7 mouse cellular contexts compared by ENCODE assay signal in genomic region chr17:10840148-10840707, GRCm38 (mm10). TPM values are rescaled to one million over a fixed set of nuclear protein-coding genes. Genes with fewer than 3 reads are reported as not detected.
DNase-seq lines count a peak whose midpoint lies in the region; ATAC-seq lines count a peak whose summit lies in the region.

Gene Pacrg (minus strand): TSS chr17:10840311.
Gene Prkn (plus strand): TSS chr17:10840384.

- H3K9ac ChIP-seq in intestine, embryonic 16.5 days (ENCODE audit: low read depth, low read length): peak within 1 kb of the TSS; percentile 81
- H3K9ac ChIP-seq in midbrain, embryonic 11.5 days (ENCODE audit: low read length): peak within 1 kb of the TSS; percentile 74

- under 1% methylated on average over 52 of the region's 58 CpGs for WGBS in intestine, embryonic 16.5 days
- under 1% methylated on average over 44 of the region's 58 CpGs for WGBS in midbrain, embryonic 11.5 days

- H3K4me1 ChIP-seq in intestine, embryonic 16.5 days (ENCODE audit: control insufficient read depth, insufficient read depth, low read length): no peaks in the 10 kb centered on the region
- peaks cover 7% of the 10 kb centered on the region for H3K4me1 ChIP-seq in midbrain, embryonic 11.5 days (ENCODE audit: control insufficient read depth, insufficient read depth, low read length)

- peak; percentile 99 for ATAC-seq in intestine, embryonic 16.5 days
- ATAC-seq in midbrain, embryonic 11.5 days (ENCODE audit: low FRiP score): peak; percentile 96

- H3K36me3 ChIP-seq in intestine, embryonic 16.5 days (ENCODE audit: control insufficient read depth, insufficient read depth, low read length): no peaks in the 10 kb centered on the region
- H3K36me3 ChIP-seq in midbrain, embryonic 11.5 days (ENCODE audit: control insufficient read depth, insufficient read depth, low read length): no peaks in the 10 kb centered on the region

- H3K9me3 ChIP-seq in intestine, embryonic 16.5 days (ENCODE audit: control insufficient read depth, low read length): no peaks in the 10 kb centered on the region
- no peaks in the 10 kb centered on the region for H3K9me3 ChIP-seq in midbrain, embryonic 11.5 days (ENCODE audit: control insufficient read depth, low read length)

- H3K27me3 ChIP-seq in intestine, embryonic 16.5 days (replicated peaks; ENCODE audit: control insufficient read depth, insufficient read depth, low read length): no peaks in the 10 kb centered on the region
- no peaks in the 10 kb centered on the region for H3K27me3 ChIP-seq in midbrain, embryonic 11.5 days (ENCODE audit: control insufficient read depth, insufficient read depth, low read length)

- peak within 1 kb of the TSS; percentile 82 for H3K4me3 ChIP-seq in intestine, embryonic 16.5 days (ENCODE audit: low read length)
- peak within 1 kb of the TSS; percentile 75 for H3K4me3 ChIP-seq in midbrain, embryonic 11.5 days (ENCODE audit: low read depth, low read length)

- intact Hi-C loops in left cerebral cortex, postnatal 36 days (cut with DNase I): loop anchor here (2.0 to 10.0 kb wide), 2 partner anchors 521 to 1135 kb away; partner anchors contain the start of gene Qk

- DNase-seq in adrenal gland, adult 8-10 months: peak; percentile 99
- peak; percentile 96 for DNase-seq in embryo, embryonic 9.5 days (ENCODE audit: extremely low spot score)
- peak; percentile 94 to 96 for DNase-seq in gastrocnemius, postnatal 4 days (ENCODE audit: low spot score in 2 of 2)
- DNase-seq in left cerebral cortex, postnatal 36 days (ENCODE audit: low spot score in 2 of 2): peak; percentile 97 to 99
- peak; percentile 100 for DNase-seq in midbrain, embryonic 11.5 days (ENCODE audit: low spot score, missing footprints)
- DNase-seq in skeletal muscle tissue, adult 2 months (ENCODE audit: low read depth, low spot score): peak; percentile 97

- H3K27ac ChIP-seq in intestine, embryonic 16.5 days (ENCODE audit: low read length): no peak within 1 kb of the TSS
- H3K27ac ChIP-seq in midbrain, embryonic 11.5 days (ENCODE audit: low read depth, low read length): no peak within 1 kb of the TSS

- H3K4me2 ChIP-seq in intestine, embryonic 16.5 days (ENCODE audit: low read depth, low read length): peak within 1 kb of the TSS; percentile 95
- H3K4me2 ChIP-seq in midbrain, embryonic 11.5 days: peak within 1 kb of the TSS; percentile 74

RNA-seq across cellular contexts. Expression of gene Pacrg, which starts in this region (rescaled TPM):
- total RNA-seq in adrenal gland, adult 8-10 months (2022): 1 to 10 TPM; 2.2 to 6.4 (median 4.8) TPM
- total RNA-seq in gastrocnemius, postnatal 4 days (2021): 1 to 10 TPM; 2.9 to 3.2 TPM
- 0.56 and 0.66 TPM in 2 replicates for polyA plus RNA-seq in intestine, embryonic 16.5 days (2015; fragmentation: Nextera tagmentation; extraction: Ambion mirVana)
- total RNA-seq in left cerebral cortex, postnatal 36 days (2021): 10 to 100 TPM; 16.1 to 16.8 TPM
- 3.7 and 4.1 TPM in 2 replicates for polyA plus RNA-seq in midbrain, embryonic 11.5 days (2014; fragmentation: Nextera tagmentation; extraction: Ambion mirVana)

RNA-seq across cellular contexts. Expression of gene Prkn, which starts in this region (rescaled TPM):
- total RNA-seq in adrenal gland, adult 8-10 months (2022): 10 to 100 TPM; 12.0 to 26.3 (median 18.2) TPM
- 10 to 100 TPM; 16.9 to 17.7 TPM for total RNA-seq in gastrocnemius, postnatal 4 days (2021)
- polyA plus RNA-seq in intestine, embryonic 16.5 days (2015; fragmentation: Nextera tagmentation; extraction: Ambion mirVana): 1.2 and 1.3 TPM in 2 replicates
- 10 to 100 TPM; 15.0 to 20.2 TPM for total RNA-seq in left cerebral cortex, postnatal 36 days (2021)
- 0.82 and 0.98 TPM in 2 replicates for polyA plus RNA-seq in midbrain, embryonic 11.5 days (2014; fragmentation: Nextera tagmentation; extraction: Ambion mirVana)
